Mouse (Mus musculus) c-Kit-negative CD71-positive TER-119-positive erythroid progenitor cells, embryonic 14.5 days (primary cell): ENCODE measurements around the gene Prdm16.

ENCODE experiments used
- DNase-seq: peaks from one replicate; pipeline ENCODE4 v3.0.0-alpha.2; 2013; ENCODE audit warnings: low read depth, low spot score

Prdm16 gene

GRCm38 (mm10) chr4:154517991-154518390 lies 118.7 kb downstream of the Prdm16 start:
- DNase-seq: no peak

GRCm38 (mm10) chr4:154516470-154516869 lies 120.2 kb downstream of the Prdm16 start:
- DNase-seq: no peak

GRCm38 (mm10) chr4:154513664-154514063 lies 123.0 kb downstream of the Prdm16 start:
- DNase-seq: no peak

- no peak for DNase-seq
Observed at GRCm38 (mm10) chr4:154512518-154513090, 124.1 kb downstream of the Prdm16 start.

GRCm38 (mm10) chr4:154511767-154512166 lies 124.9 kb downstream of the Prdm16 start:
- no peak for DNase-seq

GRCm38 (mm10) chr4:154506774-154507435 lies 129.8 kb downstream of the Prdm16 start:
- DNase-seq: no peak

- DNase-seq: no peak
Observed at GRCm38 (mm10) chr4:154505313-154505712, 131.4 kb downstream of the Prdm16 start.

GRCm38 (mm10) chr4:154503260-154503829 lies 133.3 kb downstream of the Prdm16 start:
- no peak for DNase-seq

GRCm38 (mm10) chr4:154502403-154503000 lies 134.2 kb downstream of the Prdm16 start:
- DNase-seq: no peak

GRCm38 (mm10) chr4:154500695-154501094 lies 136.0 kb downstream of the Prdm16 start:
- no peak for DNase-seq

- no peak for DNase-seq
Observed at GRCm38 (mm10) chr4:154499701-154500523, 136.8 kb downstream of the Prdm16 start.

- DNase-seq: no peak
Observed at GRCm38 (mm10) chr4:154497423-154498175, 139.1 kb downstream of the Prdm16 start.

- no peak for DNase-seq
Observed at GRCm38 (mm10) chr4:154496991-154497390, 139.7 kb downstream of the Prdm16 start.

- DNase-seq: no peak
Observed at GRCm38 (mm10) chr4:154496522-154496921, 140.2 kb downstream of the Prdm16 start.

GRCm38 (mm10) chr4:154493996-154494395 lies 142.7 kb downstream of the Prdm16 start:
- DNase-seq: no peak

GRCm38 (mm10) chr4:154492714-154493121 lies 144.0 kb downstream of the Prdm16 start:
- no peak for DNase-seq

GRCm38 (mm10) chr4:154492268-154492667 lies 144.4 kb downstream of the Prdm16 start:
- no peak for DNase-seq

GRCm38 (mm10) chr4:154488031-154488430 lies 148.6 kb downstream of the Prdm16 start:
- DNase-seq: no peak

- no peak for DNase-seq
Observed at GRCm38 (mm10) chr4:154482695-154483094, 154.0 kb downstream of the Prdm16 start.

- DNase-seq: no peak
Observed at GRCm38 (mm10) chr4:154481771-154482637, 154.7 kb downstream of the Prdm16 start.
